Mouse (Mus musculus) layer of hippocampus, adult 8-10 months (tissue): ENCODE measurements around the gene Mrvi1. TPM values are rescaled to one million over a fixed set of nuclear protein-coding genes. Genes with fewer than 3 reads are reported as not detected.

Experiments used
- DNase-seq, 2 experiments: peaks; one replicate each; pipeline ENCODE4 v3.0.0; 2022; ENCODE audit warnings: low spot score in 2 of 2
- total RNA-seq, 4 experiments: library from RNA; stranded (reverse); gene quantifications; 2 replicates each; pipeline ENCODE4 v1.2.4; 2022

The Mrvi1 gene
- 1 to 10 TPM; 1.7 to 5.9 (median 3.5) TPM for total RNA-seq

DNA sequence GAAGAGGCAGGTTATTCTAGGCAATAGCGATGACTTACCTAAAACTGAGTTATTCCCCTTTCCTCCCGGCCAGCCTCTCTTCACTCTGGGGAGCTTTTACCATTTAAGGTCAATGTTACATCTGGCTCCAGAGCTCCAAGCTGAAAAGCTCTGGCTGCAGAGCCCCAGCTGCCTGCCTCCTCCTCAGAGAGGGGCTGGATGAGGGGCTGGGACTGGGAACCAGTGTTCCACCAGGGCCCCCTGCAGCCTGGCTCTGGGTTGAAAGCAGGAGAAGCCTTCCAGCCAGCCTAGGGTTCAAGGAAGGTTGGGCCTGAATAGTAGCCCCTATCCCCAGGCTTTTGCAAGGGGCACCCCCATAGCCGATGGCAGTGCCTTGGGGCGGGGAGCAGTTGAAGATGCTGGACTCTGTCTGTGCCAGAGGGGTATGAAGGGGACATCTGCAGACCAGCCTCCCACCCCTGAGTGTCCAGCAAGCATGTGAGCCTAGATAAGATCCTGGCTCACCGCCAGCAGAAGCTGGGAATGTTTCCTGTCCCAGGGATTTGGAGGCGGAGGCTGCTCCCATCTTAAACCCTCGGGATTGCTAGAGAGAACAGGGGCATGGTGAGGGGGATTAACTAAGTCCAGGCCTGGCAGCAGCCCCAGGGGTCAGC lies at the start of gene Mrvi1:
TSS of gene Mrvi1 (minus strand) at position 409 of the 653 bp plus-strand sequence.
- peak in 1 of 2 experiments; percentile 11 for DNase-seq

DNA sequence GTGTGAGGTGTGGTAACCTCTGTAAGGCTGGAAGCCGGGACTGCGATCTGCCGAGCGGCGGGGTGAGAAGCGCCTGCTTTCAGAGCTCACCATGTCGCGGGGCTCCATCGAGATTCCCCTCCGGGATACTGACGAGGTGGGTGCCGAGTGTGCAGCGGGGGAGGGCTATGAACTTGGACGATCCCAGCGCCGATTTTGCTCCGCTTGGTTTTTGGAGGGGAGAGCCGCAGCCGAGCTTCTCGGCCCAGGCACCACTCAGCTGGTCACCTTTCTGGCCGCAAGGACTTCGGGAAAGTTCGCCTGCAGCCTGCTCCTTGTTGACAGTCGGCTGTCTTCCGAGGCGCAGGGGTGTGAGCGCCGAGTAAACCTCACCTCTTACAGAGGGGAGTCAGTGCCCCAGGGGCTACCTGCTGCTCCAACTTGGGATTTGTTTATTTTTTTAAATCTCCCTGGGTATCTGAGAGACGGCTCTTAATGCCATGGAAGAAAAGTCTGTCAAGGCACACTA lies 46.8 kb upstream of the Mrvi1 start:
- DNase-seq = no peak

DNA sequence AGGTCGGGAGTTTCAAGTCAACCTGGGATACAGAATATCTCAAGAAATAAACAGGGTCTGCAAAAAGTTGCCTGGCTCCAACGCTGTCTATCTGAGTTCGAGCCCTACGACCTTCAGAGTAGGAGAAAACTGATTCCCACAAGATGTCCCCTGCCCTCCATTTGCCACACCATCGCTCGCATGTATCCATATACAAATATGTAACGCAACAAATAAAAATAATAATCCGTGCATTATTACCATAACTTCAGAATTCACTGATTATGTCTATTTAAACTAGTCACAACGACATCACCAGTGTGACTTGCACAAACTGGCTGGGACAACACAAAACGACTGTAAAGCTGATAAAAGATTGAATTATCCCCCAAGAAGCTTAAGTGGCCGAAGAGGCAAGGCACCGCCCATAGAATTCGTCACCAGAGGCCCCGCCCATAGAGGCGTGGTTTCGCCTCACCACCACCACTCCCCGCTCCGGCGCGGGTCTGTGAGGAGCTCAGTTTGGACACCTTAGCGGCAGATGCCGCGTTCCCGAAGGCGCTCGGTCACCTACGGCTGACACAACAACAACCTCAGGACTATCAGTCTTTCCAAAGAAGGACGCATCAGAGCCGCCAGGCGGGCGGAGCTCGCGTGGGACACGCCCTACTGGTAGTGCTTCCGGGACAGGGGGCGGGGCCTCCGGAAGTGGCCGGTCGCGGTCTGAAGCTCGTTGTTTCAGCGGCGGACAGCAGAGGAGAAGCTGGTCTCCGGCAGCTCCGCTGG lies 46.2 kb upstream of the Mrvi1 start, which contains the start of gene Ctr9:
TSS of gene Ctr9 (plus strand) at position 671 of the 765 bp plus-strand sequence.
- DNase-seq = peak; percentile 91 to 95

DNA sequence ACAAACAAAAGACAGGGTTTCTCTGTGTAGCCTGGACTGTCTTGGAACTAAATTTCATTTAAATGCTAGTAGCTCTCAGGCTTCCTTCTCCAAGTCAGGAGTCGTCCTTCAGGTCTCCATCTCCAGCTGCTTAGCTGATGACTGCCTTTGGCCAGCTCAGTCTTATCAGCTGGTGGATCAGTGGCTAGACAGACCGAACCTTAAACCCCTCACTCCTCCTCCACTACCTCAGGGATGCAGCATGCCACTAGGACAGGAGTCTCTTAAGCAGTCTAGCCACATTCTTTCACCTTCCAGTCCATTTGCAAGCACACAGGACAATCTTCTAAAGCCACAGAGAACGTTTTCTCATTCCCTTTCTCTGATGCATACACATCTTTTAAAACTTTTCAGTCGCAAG lies 42.7 kb upstream of the Mrvi1 start:
- no peak for DNase-seq

GRCm38 (mm10) chr7:111024068-111024594 lies 41.9 kb upstream of the Mrvi1 start:
- DNase-seq = peak in 1 of 2 experiments; percentile 15

- no peak for DNase-seq
Measured at GRCm38 (mm10) chr7:111020814-111021213, 38.6 kb upstream of the Mrvi1 start.

GRCm38 (mm10) chr7:111016921-111017320 lies 34.7 kb upstream of the Mrvi1 start:
- no peak for DNase-seq

GRCm38 (mm10) chr7:111015731-111016130 lies 33.5 kb upstream of the Mrvi1 start:
- no peak for DNase-seq

DNA sequence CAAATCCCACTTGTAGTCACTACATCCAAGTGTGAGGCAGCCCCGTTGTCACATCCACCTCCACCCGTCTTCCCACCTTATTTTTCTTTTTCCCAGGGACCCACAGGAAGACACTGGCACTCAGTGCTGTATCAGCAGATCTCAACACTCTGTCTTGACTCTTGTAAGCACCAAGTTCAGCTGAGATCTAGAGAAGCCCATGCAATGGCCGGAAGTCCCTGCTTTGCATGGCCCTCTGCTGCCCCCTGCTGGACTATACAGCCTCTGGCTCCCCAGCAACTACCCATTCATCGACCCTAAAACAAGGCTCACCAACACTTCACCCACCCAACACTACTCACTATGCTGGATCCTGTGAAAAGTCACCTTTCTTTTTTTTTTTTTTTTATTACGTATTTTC lies 32.6 kb upstream of the Mrvi1 start:
- peak; percentile 70 to 86 for DNase-seq

DNA sequence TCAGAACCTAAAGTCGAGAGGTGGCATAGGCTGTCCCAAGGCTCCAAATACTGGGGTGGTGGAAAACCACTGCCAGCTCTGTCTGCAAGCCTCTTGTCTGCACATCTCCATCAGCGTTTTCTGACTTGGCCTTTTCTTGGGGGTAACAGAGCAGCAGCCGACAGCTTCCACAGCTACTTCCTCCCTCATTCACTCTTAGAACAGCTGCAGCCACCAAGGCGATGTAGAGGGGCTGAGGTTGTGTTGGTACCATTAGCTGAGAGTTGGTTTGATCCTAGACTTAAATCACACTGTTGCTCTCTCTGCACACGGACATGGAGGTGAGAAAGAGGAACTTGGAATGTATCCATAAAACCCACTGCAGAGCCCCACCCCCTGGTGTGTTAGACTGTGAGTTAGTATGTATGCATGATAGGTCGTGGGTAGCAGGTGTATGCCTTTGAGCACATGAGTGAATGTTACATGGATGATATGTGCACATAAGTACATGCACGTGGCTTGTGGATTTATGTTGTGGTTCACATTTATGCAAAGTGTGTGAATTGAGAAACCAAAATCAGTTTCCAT lies 31.9 kb upstream of the Mrvi1 start:
- DNase-seq = no peak

DNA sequence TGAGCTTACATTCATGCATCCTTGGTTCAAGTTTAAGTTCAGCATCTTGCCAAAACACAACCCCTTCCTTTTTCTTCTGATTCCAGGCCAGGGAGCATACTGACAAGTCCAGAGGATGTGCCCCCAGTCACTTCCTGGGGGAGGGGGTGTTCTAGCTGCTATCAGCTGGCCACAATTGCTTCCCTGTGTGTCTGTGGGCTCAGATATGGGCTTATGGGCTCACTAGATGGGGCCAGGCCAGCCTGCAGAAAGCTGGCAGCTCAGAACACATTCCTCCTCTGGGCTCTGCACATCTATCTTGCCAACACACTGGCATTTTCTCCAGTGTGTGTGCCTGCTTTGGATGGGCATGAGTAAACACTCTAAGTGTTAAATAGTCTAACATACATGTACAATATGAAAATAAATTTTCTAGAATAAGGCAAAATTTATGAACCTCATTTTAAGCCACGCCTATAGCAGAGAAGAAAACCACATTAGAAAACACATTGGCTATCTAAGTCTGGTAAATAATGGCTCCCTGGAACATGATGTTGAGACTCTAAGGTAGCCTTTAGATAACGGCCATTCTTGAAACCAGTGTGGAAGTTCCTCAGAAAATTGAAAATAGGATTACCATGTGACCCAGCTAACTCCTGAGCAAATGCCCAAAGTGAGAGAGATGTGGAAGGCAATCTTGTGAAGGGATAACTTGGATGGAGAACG lies 22.0 kb upstream of the Mrvi1 start:
- DNase-seq = no peak

- DNase-seq = no peak
Measured at GRCm38 (mm10) chr7:110998887-110999827, 16.9 kb upstream of the Mrvi1 start.

DNA sequence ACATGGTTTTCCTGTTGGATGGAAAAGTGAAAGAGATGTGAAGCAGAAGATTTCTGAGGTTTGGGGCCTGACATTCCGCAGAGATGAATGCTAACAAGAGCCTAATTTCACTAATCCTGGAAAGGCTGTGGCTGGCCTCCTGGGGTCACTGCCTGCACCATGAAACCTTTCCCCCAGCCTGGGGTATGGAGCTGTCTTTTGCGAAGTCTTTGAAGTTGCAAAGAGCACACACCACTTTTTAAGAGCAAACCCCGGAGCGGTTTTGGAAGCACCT lies 8.9 kb upstream of the Mrvi1 start:
- DNase-seq = no peak

GRCm38 (mm10) chr7:110990356-110991220 lies 8.3 kb upstream of the Mrvi1 start:
- DNase-seq = no peak

GRCm38 (mm10) chr7:110989286-110989879 lies 7.1 kb upstream of the Mrvi1 start:
- DNase-seq = no peak

- peak; percentile 49 to 55 for DNase-seq
Measured at GRCm38 (mm10) chr7:110988081-110988480, 5.8 kb upstream of the Mrvi1 start.

DNA sequence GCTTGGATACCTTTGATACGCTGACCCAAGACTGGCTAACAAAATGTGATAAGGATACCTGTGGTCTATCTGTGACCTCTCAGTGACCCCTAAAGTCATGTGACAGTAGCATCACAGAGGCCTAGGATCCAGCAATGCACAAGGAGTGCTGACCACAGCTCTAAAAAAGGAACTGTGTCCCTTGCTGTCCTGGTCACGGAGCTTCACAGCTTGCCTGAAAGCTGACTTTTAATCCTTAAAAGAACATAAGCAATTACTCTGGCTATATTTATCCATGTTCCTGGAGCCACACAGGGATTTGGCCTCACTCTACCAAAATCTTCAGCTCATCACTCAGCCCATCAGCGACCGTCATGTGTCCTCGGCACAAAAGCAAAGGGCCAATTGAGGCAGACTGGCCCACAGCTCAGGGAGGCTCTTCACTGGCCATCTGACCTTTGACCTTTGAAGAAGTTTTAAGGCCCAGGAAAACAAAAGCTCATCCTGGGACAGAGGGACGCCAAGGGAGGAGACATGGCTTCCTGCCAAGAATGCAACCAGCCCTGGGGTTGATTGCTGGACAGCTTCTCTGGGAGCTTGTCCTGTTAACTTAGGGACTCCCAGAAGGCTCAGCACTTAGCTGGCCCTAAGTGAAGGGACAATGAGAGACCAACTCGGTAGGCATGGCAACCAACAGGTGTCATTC lies 3.5 kb upstream of the Mrvi1 start:
- no peak for DNase-seq

GRCm38 (mm10) chr7:110983621-110984020 lies 1.4 kb upstream of the Mrvi1 start:
- no peak for DNase-seq
